Mouse (Mus musculus): ENCODE measurements around the gene Ehbp1. TPM values are rescaled to one million over a fixed set of nuclear protein-coding genes. Genes with fewer than 3 reads are reported as not detected.

Gene Ehbp1
- total and polyA plus RNA-seq, 2 experiments from 2014 or later, result 12.0 to 45.6 TPM

DNA sequence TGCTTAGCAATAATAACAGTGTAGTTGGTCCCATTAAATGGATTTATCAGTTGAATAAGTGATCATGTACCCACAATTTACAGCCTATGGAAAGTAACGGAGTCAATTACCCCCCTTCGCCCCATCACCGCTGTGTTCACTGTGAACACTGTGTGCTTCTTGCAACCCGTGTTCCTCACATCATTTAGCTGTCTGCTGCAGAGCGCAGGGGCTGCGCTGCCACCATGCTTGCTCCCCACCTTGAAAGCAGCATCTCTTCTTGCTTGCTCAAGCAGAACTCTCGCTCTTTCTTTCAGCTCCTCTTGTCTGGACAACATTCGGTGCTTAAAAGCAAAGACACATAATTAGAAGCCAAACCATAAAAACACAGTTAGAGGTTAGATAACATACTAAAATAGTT, 252.7 kb downstream of the Ehbp1 start:
- Histone ChIP-seq H3K9me3 (ENCODE audit: low read length) (no peaks in the 10 kb centered on the region), H3K4me1 (ENCODE audit: insufficient read depth) (no peaks in the 10 kb centered on the region), H3K27ac (ENCODE audit: low read depth, low read length) (no peak overlapping the region), H3K9ac (no peak overlapping the region), H3K36me3 (ENCODE audit: insufficient read depth) (no peaks in the 10 kb centered on the region), H3K4me2 (ENCODE audit: low read depth) (no peak overlapping the region), H3K4me3 (ENCODE audit: low read depth, low read length) (no peak overlapping the region), H3K27me3 (ENCODE audit: insufficient read depth, low read length) (no peaks in the 10 kb centered on the region)
- 43% methylated on average over 8 of the region's 8 CpGs for WGBS
- TF ChIP-seq CTCF (IDR thresholded peaks at IDR 0.05; ENCODE audit: low read depth), result no peak
- no peak for DNase-seq
- ATAC-seq, result no peak

DNA sequence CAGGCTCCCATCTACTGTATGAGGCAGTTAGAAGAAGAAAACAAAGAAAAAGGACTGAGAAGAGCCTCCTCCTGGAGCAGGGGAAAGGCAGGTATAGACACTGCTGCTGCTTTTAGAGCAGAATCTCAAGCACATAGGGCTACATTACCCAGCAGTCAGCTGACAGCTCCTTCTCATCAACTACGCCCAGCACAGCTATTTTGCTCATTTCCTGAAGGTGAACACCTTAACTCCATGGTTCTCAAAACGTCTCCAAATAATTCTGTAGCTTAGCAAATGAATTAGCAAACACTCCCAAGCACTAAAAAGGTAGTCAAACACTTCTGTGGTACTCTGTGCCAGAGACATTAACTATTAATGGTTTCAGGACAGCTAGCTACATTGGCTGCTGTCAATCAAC, 278.7 kb downstream of the Ehbp1 start:
- no peak for ATAC-seq
- Histone ChIP-seq H3K27me3 (ENCODE audit: insufficient read depth, low read length) (no peaks in the 10 kb centered on the region), H3K36me3 (ENCODE audit: insufficient read depth) (peaks cover 6% of the 10 kb centered on the region; the same call in 1 of the 2 replicates), H3K4me3 (ENCODE audit: low read depth, low read length) (no peak overlapping the region), H3K27ac (ENCODE audit: low read depth, low read length) (no peak overlapping the region), H3K4me1 (ENCODE audit: insufficient read depth) (no peaks in the 10 kb centered on the region), H3K4me2 (ENCODE audit: low read depth) (no peak overlapping the region), H3K9ac (no peak overlapping the region), H3K9me3 (ENCODE audit: low read length) (no peaks in the 10 kb centered on the region)
- 68% methylated on average over 2 of the region's 2 CpGs for WGBS
- TF ChIP-seq CTCF (IDR thresholded peaks at IDR 0.05; ENCODE audit: low read depth), result no peak
- DNase-seq, result no peak

DNA sequence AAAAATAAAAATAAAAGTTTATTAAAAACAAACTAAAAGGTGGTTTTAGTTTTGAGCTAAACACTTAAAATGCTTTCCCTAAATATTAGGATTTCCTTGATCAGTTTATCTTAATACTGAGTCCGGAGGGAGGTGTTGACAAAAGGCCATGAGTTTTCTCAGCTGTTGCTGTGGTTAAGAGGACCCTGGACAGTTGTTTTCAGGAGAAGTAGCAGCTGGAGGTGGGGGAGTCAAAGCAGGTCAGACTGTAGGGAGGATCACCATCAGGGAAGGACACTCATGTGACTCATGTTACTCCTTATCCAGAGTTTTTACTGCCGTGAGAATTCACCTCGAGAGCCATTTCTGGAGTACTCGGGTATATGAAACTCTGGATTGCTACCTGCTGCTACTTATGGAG, 280.4 kb downstream of the Ehbp1 start:
- H3K36me3 ChIP-seq (ENCODE audit: insufficient read depth), result peaks cover 2% of the 10 kb centered on the region; the same call in 1 of the 2 replicates
- no peaks in the 10 kb centered on the region for H3K9me3 ChIP-seq (ENCODE audit: low read length)
- no peak overlapping the region for H3K4me2 ChIP-seq (ENCODE audit: low read depth)
- H3K4me1 ChIP-seq (ENCODE audit: insufficient read depth), result no peaks in the 10 kb centered on the region
- 91% methylated on average over 4 of the region's 4 CpGs for WGBS
- no peak for DNase-seq
- no peak overlapping the region for H3K9ac ChIP-seq
- H3K4me3 ChIP-seq (ENCODE audit: low read depth, low read length), result no peak overlapping the region
- no peak for ATAC-seq
- H3K27ac ChIP-seq (ENCODE audit: low read depth, low read length), result no peak overlapping the region
- no peak for TF ChIP-seq CTCF (IDR thresholded peaks at IDR 0.05; ENCODE audit: low read depth)
- no peaks in the 10 kb centered on the region for H3K27me3 ChIP-seq (ENCODE audit: insufficient read depth, low read length)

DNA sequence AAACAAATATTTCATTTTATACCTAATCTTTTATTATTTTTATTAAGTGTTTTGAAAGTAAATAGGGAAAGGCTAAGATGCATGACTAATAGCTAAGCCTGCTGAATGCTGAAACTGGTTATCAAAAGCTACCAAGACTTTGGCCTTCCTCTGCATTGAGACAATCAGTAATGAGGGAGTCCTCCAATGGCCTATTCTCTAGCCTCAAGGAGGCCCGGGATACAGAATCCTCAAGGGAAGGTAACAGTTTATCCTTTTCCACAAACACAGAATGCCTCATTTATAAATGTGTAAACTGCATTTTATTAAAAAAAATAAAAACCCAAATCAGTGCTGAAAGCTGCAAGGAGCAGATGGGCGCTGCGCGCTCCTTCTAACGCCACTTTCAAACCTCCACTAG, 284.6 kb downstream of the Ehbp1 start:
- Histone ChIP-seq H3K27ac (ENCODE audit: low read depth, low read length) (no peak overlapping the region), H3K27me3 (ENCODE audit: insufficient read depth, low read length) (no peaks in the 10 kb centered on the region), H3K36me3 (ENCODE audit: insufficient read depth) (no peaks in the 10 kb centered on the region), H3K4me1 (ENCODE audit: insufficient read depth) (no peaks in the 10 kb centered on the region), H3K4me3 (ENCODE audit: low read depth, low read length) (no peak overlapping the region), H3K4me2 (ENCODE audit: low read depth) (no peak overlapping the region), H3K9me3 (ENCODE audit: low read length) (no peaks in the 10 kb centered on the region), H3K9ac (no peak overlapping the region)
- DNase-seq (no peak), ATAC-seq (no peak)
- 41% methylated on average over 5 of the region's 5 CpGs for WGBS
- no peak for TF ChIP-seq CTCF (IDR thresholded peaks at IDR 0.05; ENCODE audit: low read depth)

DNA sequence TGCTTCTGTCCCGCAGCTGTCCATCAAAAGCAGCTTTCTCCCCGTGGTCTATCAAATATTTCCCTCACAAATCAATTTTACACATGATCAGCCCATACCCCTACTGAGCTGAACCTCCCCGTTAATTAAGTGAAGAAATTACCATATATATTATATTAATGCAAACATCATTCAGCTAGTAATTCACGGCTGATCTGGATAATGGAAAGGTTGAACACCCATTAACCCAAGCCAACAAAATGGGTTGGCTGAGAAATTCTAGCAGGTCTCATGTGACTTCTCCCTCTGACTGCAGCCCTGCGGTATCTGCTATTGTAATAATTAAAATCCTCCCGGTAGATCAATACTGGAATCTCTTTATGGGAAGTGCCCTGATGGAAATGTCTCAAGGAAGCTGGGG, 286.2 kb downstream of the Ehbp1 start:
- Histone ChIP-seq H3K36me3 (ENCODE audit: insufficient read depth) (no peaks in the 10 kb centered on the region; the same call in 1 of the 2 replicates), H3K9ac (no peak overlapping the region), H3K27ac (ENCODE audit: low read depth, low read length) (no peak overlapping the region), H3K9me3 (ENCODE audit: low read length) (no peaks in the 10 kb centered on the region), H3K4me3 (ENCODE audit: low read depth, low read length) (no peak overlapping the region), H3K4me2 (ENCODE audit: low read depth) (no peak overlapping the region), H3K4me1 (ENCODE audit: insufficient read depth) (no peaks in the 10 kb centered on the region), H3K27me3 (ENCODE audit: insufficient read depth, low read length) (no peaks in the 10 kb centered on the region)
- ATAC-seq (no peak), DNase-seq (no peak)
- 52% methylated on average over 6 of the region's 6 CpGs for WGBS
- TF ChIP-seq CTCF (IDR thresholded peaks at IDR 0.05; ENCODE audit: low read depth), result no peak

DNA sequence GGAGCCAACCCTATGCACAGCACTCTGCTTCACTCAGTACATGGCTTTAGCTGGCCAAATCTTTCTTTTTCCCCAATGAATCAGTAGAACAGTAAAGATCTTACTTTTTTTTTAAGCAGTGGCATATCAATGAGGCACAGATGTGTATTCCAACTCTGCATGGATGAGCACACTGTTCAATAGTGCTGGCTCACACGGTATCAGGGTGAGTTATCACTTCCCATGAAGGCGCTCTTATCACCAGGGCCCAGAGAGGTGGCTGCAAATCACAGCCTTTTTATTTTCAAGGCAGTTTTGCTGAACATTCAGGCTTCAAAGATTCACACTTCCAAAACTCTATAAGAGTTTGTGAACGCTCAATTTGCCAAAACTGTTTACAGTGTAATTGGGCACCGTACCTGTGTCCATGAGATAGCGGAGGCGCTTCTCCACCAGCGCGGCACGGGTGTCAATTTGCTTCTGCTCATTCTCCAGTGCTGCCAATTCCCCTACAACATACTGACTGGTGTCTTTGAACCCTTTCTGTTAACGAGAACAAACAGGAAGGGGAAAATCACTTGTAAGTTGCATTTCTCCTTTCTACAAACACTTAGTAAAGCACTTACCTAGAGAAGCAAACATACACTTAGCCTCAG, 288.9 kb downstream of the Ehbp1 start:
- WGBS, result 76% methylated on average over 10 of the region's 10 CpGs
- H3K27ac ChIP-seq (ENCODE audit: low read depth, low read length), result no peak overlapping the region
- no peaks in the 10 kb centered on the region; the same call in 1 of the 2 replicates for H3K36me3 ChIP-seq (ENCODE audit: insufficient read depth)
- no peaks in the 10 kb centered on the region for H3K27me3 ChIP-seq (ENCODE audit: insufficient read depth, low read length)
- no peak overlapping the region for H3K4me2 ChIP-seq (ENCODE audit: low read depth)
- no peak overlapping the region for H3K9ac ChIP-seq
- no peaks in the 10 kb centered on the region for H3K9me3 ChIP-seq (ENCODE audit: low read length)
- ATAC-seq (no peak), DNase-seq (no peak)
- H3K4me1 ChIP-seq (ENCODE audit: insufficient read depth), result no peaks in the 10 kb centered on the region
- no peak overlapping the region for H3K4me3 ChIP-seq (ENCODE audit: low read depth, low read length)
- TF ChIP-seq CTCF (IDR thresholded peaks at IDR 0.05; ENCODE audit: low read depth), result no peak

DNA sequence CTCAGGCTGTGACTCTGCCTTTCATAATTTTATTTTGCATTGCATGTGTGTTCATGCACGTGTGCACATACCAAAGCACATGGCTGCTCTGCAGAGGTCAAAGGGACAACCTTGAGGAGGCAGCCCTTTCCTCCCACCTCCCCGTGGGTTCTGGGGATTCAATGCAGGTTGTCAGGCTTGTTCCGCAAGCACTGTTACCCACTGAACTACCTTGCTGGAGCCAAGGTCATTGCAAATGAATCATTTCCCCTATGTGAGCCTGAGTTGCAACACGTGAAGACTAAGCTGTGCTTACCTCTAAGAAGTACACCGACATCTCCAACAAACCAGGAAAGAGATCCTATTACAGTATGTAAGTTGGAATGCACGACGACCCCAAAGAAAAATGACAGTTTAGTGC, 291.2 kb downstream of the Ehbp1 start:
- no peak for DNase-seq
- no peak overlapping the region for H3K4me3 ChIP-seq (ENCODE audit: low read depth, low read length)
- WGBS, result 88% methylated on average over 7 of the region's 7 CpGs
- H3K9me3 ChIP-seq (ENCODE audit: low read length), result no peaks in the 10 kb centered on the region
- no peaks in the 10 kb centered on the region; the same call in 1 of the 2 replicates for H3K36me3 ChIP-seq (ENCODE audit: insufficient read depth)
- H3K27me3 ChIP-seq (ENCODE audit: insufficient read depth, low read length), result no peaks in the 10 kb centered on the region
- ATAC-seq, result no peak
- H3K4me2 ChIP-seq (ENCODE audit: low read depth), result no peak overlapping the region
- H3K4me1 ChIP-seq (ENCODE audit: insufficient read depth), result no peaks in the 10 kb centered on the region
- no peak overlapping the region for H3K27ac ChIP-seq (ENCODE audit: low read depth, low read length)
- H3K9ac ChIP-seq, result no peak overlapping the region
- TF ChIP-seq CTCF (IDR thresholded peaks at IDR 0.05; ENCODE audit: low read depth), result no peak

Measured in forebrain, postnatal 0 days (tissue).